Mouse (Mus musculus) erythroblast, adult 5-6 weeks (primary cell): ENCODE data around the gene Ppm1d. TPM values are rescaled to one million over a fixed set of nuclear protein-coding genes. Genes with fewer than 3 reads are reported as not detected.

Experiments used
- ATAC-seq: replicated peaks from 2 replicates; pipeline ENCODE4 v1.8.0; 2016; ENCODE audit warnings: moderate number of reproducible peaks, mild to moderate bottlenecking, moderate TSS enrichment, inconsistent platforms; ENCODE audit not compliant: poor library complexity, low FRiP score, severe bottlenecking
- total RNA-seq, 2 experiments: library from RNA; stranded (forward) in 1 of 2; stranded (reverse) in 1 of 2; fragments of 150-400 nt in 1 of 2; fragments of 200-764, 138-1000 nt in 1 of 2; gene quantifications; 2 replicates each; pipeline versions ENCODE4 v1.2.3 to v1.2.4; 2015 to 2017; ENCODE audit warnings: low replicate concordance in 2 of 2

The Ppm1d gene
- total RNA-seq, 2 experiments from 2014 or later, result 51.8 to 58.6 TPM

GRCm38 (mm10) chr11:85393990-85394389 lies 82.9 kb downstream of the Ppm1d start:
- no peak for ATAC-seq

DNA sequence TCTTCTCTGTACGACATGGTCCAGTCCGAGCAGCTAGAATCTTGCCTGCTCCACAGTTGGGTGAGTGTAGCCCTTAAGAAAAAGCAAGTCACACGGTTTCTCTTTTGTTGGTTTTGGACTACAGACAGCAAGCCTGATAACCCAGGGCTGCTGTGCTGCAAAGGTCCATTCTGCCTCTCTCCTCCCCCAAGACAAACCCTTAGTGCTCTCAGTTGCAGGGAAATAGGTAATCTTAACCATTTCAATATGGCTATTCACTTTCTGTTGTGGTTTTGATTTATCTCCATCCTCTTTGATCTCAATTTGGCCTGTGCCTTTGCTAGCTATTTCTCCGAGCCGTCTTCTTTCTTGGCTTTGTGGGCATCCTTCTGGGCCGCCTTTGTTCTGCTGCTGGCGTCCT lies 84.3 kb downstream of the Ppm1d start:
- no peak for ATAC-seq

Other genes with a start within 250 kb of the Ppm1d start
- gene Usp32, start 171.1 kb upstream of the Ppm1d start, total RNA-seq (2015; ENCODE audit: low replicate concordance), result 351 and 367 TPM in 2 replicates
- gene Usp32, start 171.1 kb upstream of the Ppm1d start, total RNA-seq (2017; ENCODE audit: low replicate concordance), result 512 and 717 TPM in 2 replicates
- gene 1700125H20Rik, start 140.8 kb upstream of the Ppm1d start, total RNA-seq (2015; ENCODE audit: low replicate concordance), result not detected in 2 replicates
- gene 1700125H20Rik, start 140.8 kb upstream of the Ppm1d start, total RNA-seq (2017; ENCODE audit: low replicate concordance), result not detected in 2 replicates
- 9.8 and 11.0 TPM in 2 replicates for gene Appbp2, start 76.1 kb upstream of the Ppm1d start, total RNA-seq (2015; ENCODE audit: low replicate concordance)
- 5.7 and 6.6 TPM in 2 replicates for gene Appbp2, start 76.1 kb upstream of the Ppm1d start, total RNA-seq (2017; ENCODE audit: low replicate concordance)
- 97.0 and 130 TPM in 2 replicates for gene Bcas3, start 41.9 kb downstream of the Ppm1d start, total RNA-seq (2015; ENCODE audit: low replicate concordance)
- gene Bcas3, start 41.9 kb downstream of the Ppm1d start, total RNA-seq (2017; ENCODE audit: low replicate concordance), result 136 and 143 TPM in 2 replicates